Mouse (Mus musculus): ENCODE results near the gene Gbp9. TPM values are rescaled to one million over a fixed set of nuclear protein-coding genes. Genes with fewer than 3 reads are reported as not detected.
A peak's percentile ranks its signal among the peaks of the same experiment; 100 is the strongest.
"Not testable (repeated sequence)": the region's sequence is repeated elsewhere in the genome, so short reads cannot be mapped to it uniquely, and the experiment has no call there.

Gbp9 gene
- polyA plus RNA-seq, 1 experiment from 2014 or later, result 4.2 TPM

- H3K4me1 ChIP-seq (replicated peaks; ENCODE audit: control insufficient read depth, insufficient read depth, low read length); H3K27ac ChIP-seq (ENCODE audit: low read length); ATAC-seq (ENCODE audit: low read depth); H3K9me3 ChIP-seq (ENCODE audit: control insufficient read depth, low read length); H3K27me3 ChIP-seq (ENCODE audit: control insufficient read depth, insufficient read depth, low read depth, low read length); H3K36me3 ChIP-seq (ENCODE audit: control insufficient read depth, insufficient read depth, low read length); H3K4me2 ChIP-seq (ENCODE audit: low read depth, low read length); H3K9ac ChIP-seq (ENCODE audit: low read length); H3K4me3 ChIP-seq (ENCODE audit: low read length): not testable (repeated sequence)
- WGBS, result 78% methylated on average over 3 of the region's 3 CpGs
Measured at GRCm38 (mm10) chr5:105136706-105137304, 2.5 kb downstream of the Gbp9 start.

- H3K36me3 ChIP-seq (ENCODE audit: control insufficient read depth, insufficient read depth, low read length); H3K4me3 ChIP-seq (ENCODE audit: low read length); H3K4me1 ChIP-seq (replicated peaks; ENCODE audit: control insufficient read depth, insufficient read depth, low read length); H3K27me3 ChIP-seq (ENCODE audit: control insufficient read depth, insufficient read depth, low read depth, low read length); H3K9ac ChIP-seq (ENCODE audit: low read length); H3K27ac ChIP-seq (ENCODE audit: low read length); H3K4me2 ChIP-seq (ENCODE audit: low read depth, low read length); ATAC-seq (ENCODE audit: low read depth); H3K9me3 ChIP-seq (ENCODE audit: control insufficient read depth, low read length): not testable (repeated sequence)
- 80% methylated on average over 6 of the region's 6 CpGs for WGBS
Measured at GRCm38 (mm10) chr5:105121731-105122130, 17.6 kb downstream of the Gbp9 start.

GRCm38 (mm10) chr5:105115740-105116139 lies 23.6 kb downstream of the Gbp9 start:
- H3K4me1 ChIP-seq (replicated peaks; ENCODE audit: control insufficient read depth, insufficient read depth, low read length), result no peaks in the 10 kb centered on the region
- H3K4me3 ChIP-seq (ENCODE audit: low read length), result no peak overlapping the region
- no peak overlapping the region for H3K27ac ChIP-seq (ENCODE audit: low read length)
- no peaks in the 10 kb centered on the region for H3K9me3 ChIP-seq (ENCODE audit: control insufficient read depth, low read length)
- H3K27me3 ChIP-seq (ENCODE audit: control insufficient read depth, insufficient read depth, low read depth, low read length), result no peaks in the 10 kb centered on the region
- no peak overlapping the region for H3K9ac ChIP-seq (ENCODE audit: low read length)
- ATAC-seq (ENCODE audit: low read depth), result no peak
- H3K4me2 ChIP-seq (ENCODE audit: low read depth, low read length), result no peak overlapping the region
- H3K36me3 ChIP-seq (ENCODE audit: control insufficient read depth, insufficient read depth, low read length), result no peaks in the 10 kb centered on the region
- WGBS, result 61% methylated on average over 2 of the region's 2 CpGs

GRCm38 (mm10) chr5:105114696-105115095 lies 24.6 kb downstream of the Gbp9 start:
- Histone ChIP-seq H3K36me3 (ENCODE audit: control insufficient read depth, insufficient read depth, low read length) (no peaks in the 10 kb centered on the region), H3K4me2 (ENCODE audit: low read depth, low read length) (no peak overlapping the region), H3K9ac (ENCODE audit: low read length) (no peak overlapping the region), H3K27ac (ENCODE audit: low read length) (no peak overlapping the region), H3K9me3 (ENCODE audit: control insufficient read depth, low read length) (no peaks in the 10 kb centered on the region), H3K27me3 (ENCODE audit: control insufficient read depth, insufficient read depth, low read depth, low read length) (no peaks in the 10 kb centered on the region), H3K4me1 (replicated peaks; ENCODE audit: control insufficient read depth, insufficient read depth, low read length) (no peaks in the 10 kb centered on the region), H3K4me3 (ENCODE audit: low read length) (no peak overlapping the region)
- no peak for ATAC-seq (ENCODE audit: low read depth)
- WGBS, result 81% methylated on average over 2 of the region's 2 CpGs

GRCm38 (mm10) chr5:105113656-105114055 lies 25.7 kb downstream of the Gbp9 start:
- no peak overlapping the region for H3K27ac ChIP-seq (ENCODE audit: low read length)
- no peaks in the 10 kb centered on the region for H3K4me1 ChIP-seq (replicated peaks; ENCODE audit: control insufficient read depth, insufficient read depth, low read length)
- no peak for ATAC-seq (ENCODE audit: low read depth)
- no peak overlapping the region for H3K4me2 ChIP-seq (ENCODE audit: low read depth, low read length)
- no peak overlapping the region for H3K9ac ChIP-seq (ENCODE audit: low read length)
- H3K27me3 ChIP-seq (ENCODE audit: control insufficient read depth, insufficient read depth, low read depth, low read length), result no peaks in the 10 kb centered on the region
- 83% methylated on average over 5 of the region's 5 CpGs for WGBS
- no peaks in the 10 kb centered on the region for H3K36me3 ChIP-seq (ENCODE audit: control insufficient read depth, insufficient read depth, low read length)
- no peaks in the 10 kb centered on the region for H3K9me3 ChIP-seq (ENCODE audit: control insufficient read depth, low read length)
- H3K4me3 ChIP-seq (ENCODE audit: low read length), result no peak overlapping the region

- Histone ChIP-seq H3K27ac (ENCODE audit: low read length) (peak overlapping the region; percentile 39), H3K4me2 (ENCODE audit: low read depth, low read length) (peak overlapping the region; percentile 11; the same call in 1 of the 2 replicates)
- H3K27me3 ChIP-seq (ENCODE audit: control insufficient read depth, insufficient read depth, low read depth, low read length); H3K36me3 ChIP-seq (ENCODE audit: control insufficient read depth, insufficient read depth, low read length); H3K4me1 ChIP-seq (replicated peaks; ENCODE audit: control insufficient read depth, insufficient read depth, low read length); H3K9me3 ChIP-seq (ENCODE audit: control insufficient read depth, low read length); H3K4me3 ChIP-seq (ENCODE audit: low read length); H3K9ac ChIP-seq (ENCODE audit: low read length): not testable (repeated sequence)
- ATAC-seq (ENCODE audit: low read depth), result peak; percentile 83
- WGBS, result 8% methylated on average over 4 of the region's 4 CpGs
Measured at GRCm38 (mm10) chr5:105110271-105110852, 29.0 kb downstream of the Gbp9 start.

GRCm38 (mm10) chr5:105109775-105110174 lies 29.6 kb downstream of the Gbp9 start:
- not testable (repeated sequence) for H3K9me3 ChIP-seq (ENCODE audit: control insufficient read depth, low read length); H3K36me3 ChIP-seq (ENCODE audit: control insufficient read depth, insufficient read depth, low read length); H3K9ac ChIP-seq (ENCODE audit: low read length); H3K4me1 ChIP-seq (replicated peaks; ENCODE audit: control insufficient read depth, insufficient read depth, low read length); H3K27me3 ChIP-seq (ENCODE audit: control insufficient read depth, insufficient read depth, low read depth, low read length); H3K4me2 ChIP-seq (ENCODE audit: low read depth, low read length); H3K4me3 ChIP-seq (ENCODE audit: low read length)
- ATAC-seq (ENCODE audit: low read depth), result peak; percentile 43
- WGBS, result 22% methylated on average over 1 of the region's 1 CpGs
- H3K27ac ChIP-seq (ENCODE audit: low read length), result peak overlapping the region; percentile 44; the same call in 1 of the 2 replicates

- not testable (repeated sequence) for H3K9me3 ChIP-seq (ENCODE audit: control insufficient read depth, low read length); H3K27ac ChIP-seq (ENCODE audit: low read length); H3K9ac ChIP-seq (ENCODE audit: low read length); H3K4me3 ChIP-seq (ENCODE audit: low read length); H3K27me3 ChIP-seq (ENCODE audit: control insufficient read depth, insufficient read depth, low read depth, low read length); ATAC-seq (ENCODE audit: low read depth); H3K36me3 ChIP-seq (ENCODE audit: control insufficient read depth, insufficient read depth, low read length); H3K4me2 ChIP-seq (ENCODE audit: low read depth, low read length); H3K4me1 ChIP-seq (replicated peaks; ENCODE audit: control insufficient read depth, insufficient read depth, low read length)
- 66% methylated on average over 2 of the region's 2 CpGs for WGBS
Measured at GRCm38 (mm10) chr5:105105689-105106088, 33.6 kb downstream of the Gbp9 start.

- Histone ChIP-seq H3K4me3 (ENCODE audit: low read length) (no peak overlapping the region), H3K27me3 (ENCODE audit: control insufficient read depth, insufficient read depth, low read depth, low read length) (no peaks in the 10 kb centered on the region), H3K4me2 (ENCODE audit: low read depth, low read length) (no peak overlapping the region), H3K9me3 (ENCODE audit: control insufficient read depth, low read length) (no peaks in the 10 kb centered on the region), H3K9ac (ENCODE audit: low read length) (no peak overlapping the region), H3K36me3 (ENCODE audit: control insufficient read depth, insufficient read depth, low read length) (no peaks in the 10 kb centered on the region), H3K4me1 (replicated peaks; ENCODE audit: control insufficient read depth, insufficient read depth, low read length) (no peaks in the 10 kb centered on the region), H3K27ac (ENCODE audit: low read length) (no peak overlapping the region)
- no peak for ATAC-seq (ENCODE audit: low read depth)
Measured at GRCm38 (mm10) chr5:105081900-105082299, 57.4 kb downstream of the Gbp9 start.

GRCm38 (mm10) chr5:105068356-105068755 lies 71.0 kb downstream of the Gbp9 start:
- not testable (repeated sequence) for H3K27ac ChIP-seq (ENCODE audit: low read length); H3K4me2 ChIP-seq (ENCODE audit: low read depth, low read length); H3K4me1 ChIP-seq (replicated peaks; ENCODE audit: control insufficient read depth, insufficient read depth, low read length); H3K9ac ChIP-seq (ENCODE audit: low read length); H3K4me3 ChIP-seq (ENCODE audit: low read length); H3K36me3 ChIP-seq (ENCODE audit: control insufficient read depth, insufficient read depth, low read length); H3K27me3 ChIP-seq (ENCODE audit: control insufficient read depth, insufficient read depth, low read depth, low read length); ATAC-seq (ENCODE audit: low read depth); H3K9me3 ChIP-seq (ENCODE audit: control insufficient read depth, low read length)

Data from lung, embryonic 16.5 days (tissue).